Mouse (Mus musculus) midbrain, postnatal 0 days (tissue): Measurements from ENCODE around the gene Atp13a3. TPM values are rescaled to one million over a fixed set of nuclear protein-coding genes. Genes with fewer than 3 reads are reported as not detected.

Experiments
- ATAC-seq: fragments of 200-750 bp; cut with Nextera tagmentation; 2 replicates; pipeline ENCODE4 v1.8.0; 2017; ENCODE audit warnings: moderate number of reproducible peaks, mild to moderate bottlenecking, moderate TSS enrichment, moderate library complexity; ENCODE audit not compliant: low FRiP score
- DNase-seq: peaks from one replicate; pipeline ENCODE4 v3.0.0-alpha.2; 2015; ENCODE audit warnings: low spot score
- H3K27ac ChIP-seq: fragments of 300-500 bp; sonication (generic); 2 replicates; pipeline ENCODE4 v1.5.1; 2014; ENCODE audit warnings: low read depth, mild to moderate bottlenecking, low read length, mixed read lengths
- H3K27me3 ChIP-seq: fragments of 300-500 bp; sonication (generic); 2 replicates; pipeline ENCODE4 v1.6.1; 2014; ENCODE audit warnings: low read length, control low read depth, mixed read lengths; ENCODE audit not compliant: insufficient read depth
- H3K36me3 ChIP-seq: fragments of 300-500 bp; sonication (generic); 2 replicates; pipeline ENCODE4 v1.6.1; 2014; ENCODE audit warnings: low read length, control low read depth, mixed read lengths; ENCODE audit not compliant: insufficient read depth
- H3K4me1 ChIP-seq: fragments of 300-500 bp; sonication (generic); 2 replicates; pipeline ENCODE4 v1.6.1; 2014; ENCODE audit warnings: mild to moderate bottlenecking, control low read depth, antibody characterized with exemption, low read length, mixed read lengths; ENCODE audit not compliant: insufficient read depth
- H3K4me2 ChIP-seq: fragments of 300-500 bp; sonication (generic); 2 replicates; pipeline ENCODE4 v1.6.1; 2014; ENCODE audit warnings: low read depth, mild to moderate bottlenecking, low read length, mixed read lengths; ENCODE audit not compliant: poor library complexity, severe bottlenecking
- H3K4me3 ChIP-seq: fragments of 300-500 bp; sonication (generic); 2 replicates; pipeline ENCODE4 v1.5.1; 2014; ENCODE audit warnings: low read depth, mild to moderate bottlenecking, low read length, moderate library complexity
- H3K9ac ChIP-seq: fragments of 300-500 bp; sonication (generic); replicated peaks from 2 replicates; pipeline ENCODE4 v1.6.1; 2014; ENCODE audit warnings: mild to moderate bottlenecking, low read length, moderate library complexity, mixed read lengths; ENCODE audit not compliant: poor library complexity, severe bottlenecking
- H3K9me3 ChIP-seq: fragments of 300-500 bp; sonication (generic); 2 replicates; pipeline ENCODE4 v1.6.1; 2016; ENCODE audit warnings: low read length, control low read depth
- CTCF ChIP-seq: IDR thresholded peaks from 2 replicates; pipeline ENCODE4 v1.5.1; 2016; ENCODE audit warnings: antibody characterized with exemption, mild to moderate bottlenecking
- WGBS: fragments of 180-500 bp; shearing (Covaris S2); extraction: QIAGEN DNeasy Blood & Tissue Kit; methylation state at CpG from one replicate; pipeline ENCODE4 v1.1.7; 2014; 5-methylcytosine and 5-hydroxymethylcytosine counted together
- polyA plus RNA-seq: library from polyadenylated mRNA; unstranded; fragments of >200 nt; fragmentation: Nextera tagmentation; extraction: Ambion mirVana; gene quantifications from 2 replicates; pipeline ENCODE4 v1.2.1, GENCODE M21; 2015
- total RNA-seq: library from RNA; depleted of rRNA; stranded (reverse); fragments of >200 nt; gene quantifications from 2 replicates; pipeline ENCODE4 v1.2.3, GENCODE M21; 2014

Gene Atp13a3
- total and polyA plus RNA-seq, 2 experiments from 2014 or later = 7.2 to 34.1 TPM

DNA sequence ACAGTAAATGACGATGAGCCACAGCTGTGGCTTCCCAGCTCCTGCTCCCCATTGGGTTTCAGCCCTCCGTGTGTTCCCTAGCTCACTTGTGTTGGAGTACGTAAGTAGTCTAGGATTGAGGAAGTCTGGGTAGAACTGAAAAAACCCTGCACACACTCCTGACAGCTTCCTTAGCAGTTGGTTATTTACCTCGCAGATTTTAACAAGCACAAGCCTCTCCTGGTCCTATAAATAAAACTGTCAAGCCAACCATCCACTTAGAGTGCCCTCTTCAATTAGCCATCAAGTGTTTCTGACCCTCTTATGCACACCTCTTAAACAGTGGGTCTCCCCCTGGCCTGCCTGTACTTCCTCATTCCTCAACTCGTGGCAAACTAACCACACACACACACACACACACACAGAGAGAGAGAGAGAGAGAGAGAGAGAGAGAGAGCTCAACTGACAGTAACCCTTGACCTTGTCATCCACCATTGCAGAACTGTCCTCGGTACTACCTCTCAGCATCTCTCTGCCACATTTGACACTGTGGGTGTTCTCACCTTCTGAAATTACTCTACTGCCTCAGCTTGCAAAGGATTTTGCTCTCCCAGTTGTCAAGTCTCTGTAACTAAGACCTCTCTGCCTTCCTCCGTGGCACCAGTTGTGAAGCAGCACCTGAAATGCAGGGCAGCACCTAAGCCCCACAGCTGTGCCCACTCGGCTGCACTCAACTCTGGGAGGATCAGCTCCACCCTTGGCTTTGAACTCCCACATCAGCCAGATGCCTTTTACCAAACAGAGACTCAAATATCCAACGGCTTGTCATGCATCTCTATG is 15.7 kb downstream of the Atp13a3 start:
- 72% methylated on average over 9 of the region's 9 CpGs for WGBS
- TF ChIP-seq CTCF = no peak

DNA sequence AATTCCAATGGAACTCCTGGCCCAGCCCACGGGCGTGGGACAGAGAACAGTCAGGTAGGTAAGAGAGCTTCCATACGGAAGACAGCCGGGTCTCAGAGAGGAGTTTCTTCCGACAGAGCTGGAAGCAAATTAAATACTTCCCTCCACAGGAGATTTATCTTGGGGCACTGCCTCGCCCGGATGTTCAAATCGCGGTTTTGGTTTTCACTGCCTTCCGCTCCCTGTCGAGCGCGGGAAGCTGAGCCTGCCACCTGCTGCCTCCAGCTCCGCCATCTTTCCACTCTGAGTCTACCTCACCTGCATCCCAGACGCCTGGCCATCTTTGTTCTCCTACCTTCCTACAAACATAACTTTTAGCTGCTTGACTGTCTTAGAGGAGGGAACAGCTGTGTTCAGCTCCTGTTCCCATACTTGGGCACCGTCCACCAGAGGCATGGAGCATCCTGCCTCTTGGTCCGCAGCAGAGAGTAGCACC is 16.5 kb downstream of the Atp13a3 start:
- TF ChIP-seq CTCF = no peak
- H3K4me1 ChIP-seq = peaks cover 7% of the 10 kb centered on the region; the same call in 1 of the 2 replicates
- DNase-seq (peak; percentile 50), ATAC-seq (peak; percentile 39; the same call in 1 of the 2 replicates)
- 5% methylated on average over 17 of the region's 17 CpGs for WGBS
- H3K27me3 ChIP-seq = no peaks in the 10 kb centered on the region
- H3K27ac ChIP-seq = peak overlapping the region; percentile 73
- no peaks in the 10 kb centered on the region for H3K36me3 ChIP-seq
- H3K9ac ChIP-seq = peak overlapping the region; percentile 91
- 0 out of 2 replicates have a peak, but pooled peaks cover 4% of the 10 kb centered on the region for H3K9me3 ChIP-seq
- H3K4me2 ChIP-seq = peak overlapping the region; percentile 89
- H3K4me3 ChIP-seq = peak overlapping the region; percentile 94

More for the DNA sequence above, 15.7 kb downstream of the Atp13a3 start:
- Histone ChIP-seq H3K27me3 (no peaks in the 10 kb centered on the region), H3K4me1 (peaks cover 7% of the 10 kb centered on the region; the same call in 1 of the 2 replicates), H3K4me3 (peak overlapping the region; percentile 94; the same call in 1 of the 2 replicates), H3K27ac (peak overlapping the region; percentile 73), H3K4me2 (peak overlapping the region; percentile 89), H3K9me3 (0 out of 2 replicates have a peak, but pooled peaks cover 4% of the 10 kb centered on the region), H3K9ac (0 out of 2 replicates have a peak overlapping the region, but pooled peaks have one; percentile 91), H3K36me3 (no peaks in the 10 kb centered on the region)
- ATAC-seq (no peak), DNase-seq (peak; percentile 12)

DNA sequence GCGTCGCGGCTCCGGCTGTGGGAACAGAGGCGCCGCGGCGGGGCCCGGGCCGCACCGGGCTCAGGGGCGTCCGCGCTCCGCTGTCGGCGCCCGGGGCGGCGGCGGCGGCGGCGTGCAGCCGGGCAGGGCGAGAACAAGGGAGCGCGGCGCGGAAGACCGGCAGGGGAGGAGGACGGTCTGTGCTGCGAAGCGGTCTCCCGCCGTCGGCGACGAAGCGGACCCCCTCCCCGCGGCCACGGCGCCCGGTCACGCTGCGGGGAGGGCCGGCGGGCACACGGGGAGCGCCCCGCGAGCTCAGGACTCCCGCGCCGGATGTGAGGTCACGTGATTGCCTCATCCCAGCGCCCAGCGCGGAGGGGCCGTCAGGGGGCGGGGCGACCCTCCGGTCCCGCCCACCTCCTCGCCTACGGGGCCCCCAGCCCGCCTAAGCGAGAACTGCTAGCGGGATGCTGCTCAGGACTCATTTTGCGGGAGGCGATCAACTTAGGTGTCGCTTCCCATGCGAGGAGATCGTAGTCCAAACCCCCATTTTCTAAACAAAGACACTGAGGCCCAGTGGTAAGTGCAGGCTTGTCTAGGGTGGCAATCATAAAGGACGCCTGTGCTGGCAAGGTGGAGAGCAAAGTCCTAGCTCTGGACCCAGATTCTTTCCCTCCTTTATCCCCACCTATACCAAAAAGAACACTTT is 17.1 kb downstream of the Atp13a3 start:
- DNase-seq (peak; percentile 94), ATAC-seq (peak; percentile 93)
- TF ChIP-seq CTCF = no peak; the same call in 1 of the 2 replicates
- H3K9me3 ChIP-seq = 0 out of 2 replicates have a peak, but pooled peaks cover 4% of the 10 kb centered on the region
- WGBS = under 1% methylated on average over 55 of the region's 76 CpGs
- peak overlapping the region; percentile 89 for H3K4me2 ChIP-seq
- H3K4me1 ChIP-seq = peaks cover 7% of the 10 kb centered on the region; the same call in 1 of the 2 replicates
- H3K9ac ChIP-seq = peak overlapping the region; percentile 91
- peak overlapping the region; percentile 73 for H3K27ac ChIP-seq
- no peaks in the 10 kb centered on the region for H3K27me3 ChIP-seq
- H3K36me3 ChIP-seq = no peaks in the 10 kb centered on the region
- peak overlapping the region; percentile 94 for H3K4me3 ChIP-seq

DNA sequence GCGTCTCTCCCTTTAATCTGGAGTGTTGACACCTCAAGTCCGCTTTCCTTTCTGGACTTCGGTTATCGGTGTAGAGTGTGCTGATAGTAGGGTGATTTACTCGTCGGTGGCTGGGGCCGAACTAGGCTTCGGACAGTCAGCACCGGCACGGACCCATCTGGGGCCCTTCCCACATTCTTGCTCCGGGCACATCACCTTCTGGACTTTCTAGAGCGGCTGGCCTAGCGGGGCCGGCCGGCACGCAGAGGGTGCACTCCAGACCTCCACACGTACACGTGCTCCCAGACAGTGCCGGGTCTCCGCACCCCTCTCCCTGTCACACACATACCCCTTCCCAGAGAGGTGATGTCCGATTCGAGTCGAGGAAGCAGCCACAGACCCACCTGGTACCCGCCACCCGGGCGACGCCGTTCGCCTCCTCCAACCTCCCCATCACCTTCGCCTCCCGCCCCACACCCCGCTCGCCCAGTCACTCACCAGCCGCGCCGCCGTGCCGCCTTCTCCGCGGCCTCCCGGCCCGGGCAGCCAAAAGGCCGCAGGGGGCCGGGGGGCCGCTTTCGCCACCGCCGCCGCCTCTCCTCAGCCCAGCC is 17.8 kb downstream of the Atp13a3 start:
- Histone ChIP-seq H3K36me3 (no peaks in the 10 kb centered on the region), H3K4me1 (peaks cover 7% of the 10 kb centered on the region; the same call in 1 of the 2 replicates), H3K9me3 (0 out of 2 replicates have a peak, but pooled peaks cover 3% of the 10 kb centered on the region), H3K4me2 (peak overlapping the region; percentile 89), H3K4me3 (peak overlapping the region; percentile 94), H3K27ac (peak overlapping the region; percentile 73), H3K27me3 (no peaks in the 10 kb centered on the region), H3K9ac (peak overlapping the region; percentile 91)
- WGBS = under 1% methylated on average over 46 of the region's 49 CpGs
- no peak for TF ChIP-seq CTCF
- DNase-seq = peak; percentile 19
- peak; percentile 67 for ATAC-seq

DNA sequence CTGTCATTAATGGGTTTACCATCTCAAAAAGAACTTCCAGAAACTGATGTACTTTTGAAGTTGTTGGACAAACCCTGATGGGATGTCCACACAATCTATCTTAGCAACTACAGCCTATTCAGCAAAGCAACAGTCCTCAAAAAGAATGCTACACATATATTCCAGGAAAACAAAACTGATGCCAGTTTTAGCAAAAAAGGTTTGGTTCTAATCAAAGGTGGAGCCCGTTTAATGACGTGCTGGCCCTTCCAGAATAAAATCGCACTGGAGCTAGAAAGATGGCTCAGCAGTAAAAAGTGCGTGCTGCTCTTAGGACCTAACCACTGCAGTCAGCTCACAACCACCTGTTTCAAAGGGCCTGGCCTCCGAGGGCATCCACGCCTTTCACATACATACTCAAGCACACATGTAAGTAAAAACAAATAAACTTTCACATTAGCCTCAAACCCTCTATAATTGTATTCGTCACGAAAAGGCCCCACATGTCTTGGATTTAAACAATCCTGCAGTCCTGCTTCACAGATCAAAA is 18.8 kb downstream of the Atp13a3 start:
- Histone ChIP-seq H3K9me3 (no peaks in the 10 kb centered on the region), H3K27ac (no peak overlapping the region), H3K9ac (no peak overlapping the region), H3K4me1 (peaks cover 7% of the 10 kb centered on the region; the same call in 1 of the 2 replicates), H3K4me3 (peak overlapping the region; percentile 94), H3K4me2 (peak overlapping the region; percentile 89), H3K36me3 (0 out of 2 replicates have a peak, but pooled peaks cover 5% of the 10 kb centered on the region), H3K27me3 (no peaks in the 10 kb centered on the region)
- ATAC-seq (no peak), DNase-seq (no peak)
- 70% methylated on average over 8 of the region's 8 CpGs for WGBS
- no peak for TF ChIP-seq CTCF
